Mouse (Mus musculus) adrenal gland, adult 8-10 months (tissue): ENCODE results near the gene Chn2. TPM values are rescaled to one million over a fixed set of nuclear protein-coding genes. Genes with fewer than 3 reads are reported as not detected.

Experiments
- DNase-seq: peaks from one replicate; pipeline ENCODE4 v3.0.0; 2022
- total RNA-seq, 4 experiments: library from RNA; stranded (reverse); gene quantifications; 2 replicates each; pipeline ENCODE4 v1.2.4; 2022

Chn2 gene
- total RNA-seq, 4 experiments from 2014 or later, result 7.1 to 24.4 (median 16.6) TPM

GRCm38 (mm10) chr6:54248354-54249252 lies 209.2 kb downstream of the Chn2 start:
- DNase-seq, result no peak

DNA sequence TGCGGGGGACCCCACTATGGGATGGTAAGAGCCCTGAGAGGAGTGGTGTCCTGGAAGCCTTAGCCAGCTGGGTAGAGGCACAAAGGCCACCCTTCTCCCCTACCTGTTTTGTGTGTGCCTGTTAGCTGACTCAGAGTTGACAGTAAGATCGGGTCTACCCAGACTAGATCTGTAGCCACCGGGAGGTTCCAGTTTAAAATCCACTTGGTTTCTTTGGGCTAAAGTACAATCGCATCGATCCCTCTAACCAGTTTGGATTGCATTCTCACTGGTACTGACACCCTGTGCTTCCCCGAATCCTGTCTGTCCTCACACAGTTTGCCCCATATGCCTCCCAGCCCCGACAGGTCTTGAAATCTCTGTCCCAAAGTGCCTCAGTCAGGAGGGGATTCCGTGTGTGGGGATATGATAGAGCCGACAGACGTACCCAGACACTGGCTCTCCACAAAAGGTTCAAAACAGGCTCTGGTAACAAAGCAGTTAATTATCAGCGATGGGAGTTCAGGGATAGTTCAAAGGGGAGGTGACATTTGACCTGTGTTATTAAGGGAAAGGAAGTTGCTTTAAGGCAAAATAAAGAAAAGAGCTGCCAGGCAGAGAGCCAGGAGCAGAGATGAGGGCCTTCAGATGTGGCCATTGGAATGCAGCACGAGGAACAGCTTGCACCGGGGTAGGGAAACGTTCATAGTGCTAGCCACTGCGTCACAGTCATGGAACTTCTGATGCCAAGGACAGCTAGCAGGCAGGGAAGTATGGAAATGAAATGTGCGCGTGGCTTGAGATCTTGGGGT lies 212.2 kb downstream of the Chn2 start:
- peak; percentile 19 for DNase-seq

- DNase-seq, result peak; percentile 20
These were observed 213.9 kb downstream of the Chn2 start for GRCm38 (mm10) chr6:54253206-54253605.

DNA sequence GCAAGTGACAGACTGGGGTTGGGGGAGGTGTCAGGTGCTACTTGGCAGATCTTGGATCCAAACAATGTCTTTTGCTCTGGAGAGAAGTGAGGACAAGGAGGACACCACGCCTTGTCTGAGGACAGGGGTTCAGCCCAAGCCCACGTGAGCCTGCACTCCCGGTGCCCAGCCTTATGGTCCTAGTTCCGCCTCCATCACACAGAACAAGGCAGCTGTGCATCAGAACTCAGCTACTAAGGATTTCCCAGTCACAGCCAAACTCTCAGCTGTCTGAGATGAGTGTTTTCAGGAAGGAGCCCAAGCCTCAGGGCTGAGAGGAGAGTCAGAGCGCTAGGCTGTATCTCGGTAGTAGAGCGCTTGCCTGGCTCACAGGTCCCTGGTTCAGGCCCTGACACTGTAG lies 214.5 kb downstream of the Chn2 start:
- no peak for DNase-seq

GRCm38 (mm10) chr6:54254759-54255158 lies 215.4 kb downstream of the Chn2 start:
- peak; percentile 13 for DNase-seq

DNA sequence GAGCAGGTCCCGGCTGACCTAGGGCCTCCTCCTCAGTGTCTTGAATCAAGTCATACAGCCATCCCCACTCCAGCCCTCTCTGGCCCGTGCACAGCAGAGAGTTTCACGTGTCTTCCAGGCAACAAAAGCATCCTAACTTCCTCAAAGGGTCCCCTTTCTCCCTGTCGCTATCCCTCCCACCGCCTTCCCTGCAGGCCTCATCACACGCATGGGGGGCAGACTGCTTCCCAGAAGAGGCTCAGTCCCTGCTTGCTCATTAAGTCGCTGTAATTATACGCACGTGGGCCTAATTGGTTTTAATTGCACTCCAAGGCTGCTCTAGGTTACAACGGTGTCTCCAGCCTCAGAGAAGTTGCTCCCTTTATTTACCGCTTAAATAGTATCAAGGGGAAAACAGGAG lies 216.0 kb downstream of the Chn2 start:
- DNase-seq, result no peak

DNA sequence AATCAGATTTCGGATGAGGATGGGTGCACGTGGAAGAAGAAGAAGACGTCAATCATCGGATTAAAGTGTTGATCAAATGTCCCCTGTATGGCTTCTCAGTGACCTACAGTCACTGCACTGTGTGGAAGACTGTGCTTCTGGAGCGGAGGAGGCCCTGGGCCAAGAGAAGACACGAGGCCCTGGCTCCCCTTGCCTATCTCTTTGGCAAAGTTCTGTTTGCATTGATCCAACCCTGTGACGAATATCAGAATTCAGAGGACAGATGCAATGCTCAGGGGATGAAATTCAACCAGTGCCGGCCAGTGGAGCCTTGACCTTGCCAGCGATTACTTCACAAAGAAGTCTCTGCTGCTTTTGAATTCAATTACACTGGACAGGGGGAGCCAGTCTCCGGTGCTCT lies 217.0 kb downstream of the Chn2 start:
- DNase-seq, result peak; percentile 15

GRCm38 (mm10) chr6:54257552-54257951 lies 218.2 kb downstream of the Chn2 start:
- DNase-seq, result no peak

DNA sequence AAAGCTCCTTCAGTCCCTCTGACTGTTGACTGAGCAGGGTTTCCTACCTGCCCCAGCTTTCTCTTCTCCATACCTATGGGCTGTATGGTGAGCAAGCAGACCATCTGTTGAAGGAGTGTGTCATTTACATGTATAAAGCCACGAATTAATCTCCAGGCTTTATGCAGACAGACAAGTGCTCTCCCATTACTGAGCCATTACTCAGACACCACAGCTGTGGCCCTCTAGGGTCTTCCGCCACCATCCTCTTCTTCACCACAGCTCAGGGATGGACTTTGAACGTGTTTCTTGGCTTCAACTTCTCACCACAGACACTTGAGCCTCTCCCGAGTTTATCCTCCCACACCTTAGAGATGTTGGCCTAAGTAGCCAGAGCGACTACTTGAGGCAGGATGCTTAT lies 219.1 kb downstream of the Chn2 start:
- DNase-seq, result no peak

GRCm38 (mm10) chr6:54262732-54263131 lies 223.4 kb downstream of the Chn2 start:
- no peak for DNase-seq

- no peak for DNase-seq
These were observed 224.5 kb downstream of the Chn2 start for GRCm38 (mm10) chr6:54263890-54264289.

DNA sequence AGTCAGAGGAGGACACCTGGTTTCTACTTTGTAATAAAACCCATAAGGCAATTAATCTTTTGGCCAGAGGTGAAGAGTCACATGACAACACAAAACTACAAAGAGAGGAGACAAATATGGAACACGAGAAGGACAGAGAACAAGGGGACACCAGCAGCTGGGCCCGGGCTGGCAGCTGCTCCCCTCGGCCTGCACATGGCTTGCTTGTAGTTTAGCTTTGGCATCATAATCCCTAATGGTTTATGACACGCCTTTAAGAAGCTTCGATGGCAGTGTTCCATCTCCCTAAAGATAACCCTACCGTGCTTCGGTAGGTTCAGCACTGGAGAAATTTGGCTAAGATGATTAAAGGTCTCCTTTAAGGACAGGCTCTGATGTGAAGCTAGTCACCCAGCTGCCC lies 225.2 kb downstream of the Chn2 start:
- no peak for DNase-seq

DNA sequence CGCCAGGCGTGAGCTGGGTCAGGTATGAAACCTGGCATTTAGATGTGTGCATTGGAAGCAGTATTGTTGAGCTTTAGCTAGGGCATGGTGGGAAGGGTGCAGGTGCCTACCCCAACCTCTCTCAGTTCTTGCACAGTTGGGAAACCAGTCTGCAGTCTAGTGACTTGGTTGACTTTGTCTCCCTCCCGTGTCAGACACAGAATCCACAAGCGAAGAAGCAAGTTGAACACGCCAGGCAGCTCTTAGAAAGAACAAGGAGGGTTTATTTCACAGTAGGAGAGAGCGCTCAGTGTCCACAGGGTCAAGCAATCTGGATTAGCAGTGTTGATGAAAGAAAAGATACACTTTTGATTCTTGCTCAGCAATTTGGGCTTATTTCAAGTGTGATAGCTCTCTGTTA lies 226.0 kb downstream of the Chn2 start:
- no peak for DNase-seq

GRCm38 (mm10) chr6:54272556-54273378 lies 233.4 kb downstream of the Chn2 start:
- DNase-seq, result no peak

DNA sequence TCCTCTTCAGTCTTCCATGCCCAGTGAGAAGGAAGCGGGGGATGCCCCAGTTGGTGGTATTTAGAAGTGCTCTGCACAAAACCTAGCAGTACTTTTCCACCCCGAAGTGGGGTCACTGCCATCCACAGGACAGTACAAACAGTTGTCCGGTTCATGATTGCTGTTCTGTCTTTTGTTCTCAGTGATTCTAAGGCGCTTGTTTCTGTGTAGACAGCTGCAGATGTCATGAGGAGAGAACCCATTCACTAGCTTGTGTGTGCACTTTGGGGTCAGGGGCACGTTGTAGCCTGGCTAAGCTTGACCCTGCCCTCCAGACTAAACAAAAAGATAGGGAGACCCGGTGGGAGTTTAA lies 234.0 kb downstream of the Chn2 start:
- no peak for DNase-seq

- no peak for DNase-seq
These were observed 237.9 kb downstream of the Chn2 start for GRCm38 (mm10) chr6:54277234-54277633.

GRCm38 (mm10) chr6:54277828-54278227 lies 238.5 kb downstream of the Chn2 start:
- no peak for DNase-seq

DNA sequence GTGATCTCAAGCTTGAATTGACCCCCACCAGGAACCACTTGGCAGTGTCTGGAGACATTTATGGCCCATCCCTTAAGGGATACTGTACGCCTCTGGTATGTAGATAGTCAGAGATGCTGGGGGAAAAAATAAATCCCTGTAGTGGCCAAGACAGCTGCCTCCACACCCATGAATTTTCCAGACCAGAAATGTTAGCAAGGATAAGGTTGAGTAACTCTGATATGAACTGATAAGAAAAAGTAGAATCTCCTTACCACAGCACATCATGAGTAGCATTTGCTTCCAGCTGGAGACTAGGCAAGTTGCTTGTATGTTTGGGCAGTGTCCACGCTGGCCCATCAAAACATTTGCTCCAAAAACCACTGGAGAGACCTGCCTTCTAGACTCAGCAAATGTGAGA lies 239.3 kb downstream of the Chn2 start:
- no peak for DNase-seq

- no peak for DNase-seq
These were observed 240.0 kb downstream of the Chn2 start for GRCm38 (mm10) chr6:54279391-54279790.

DNA sequence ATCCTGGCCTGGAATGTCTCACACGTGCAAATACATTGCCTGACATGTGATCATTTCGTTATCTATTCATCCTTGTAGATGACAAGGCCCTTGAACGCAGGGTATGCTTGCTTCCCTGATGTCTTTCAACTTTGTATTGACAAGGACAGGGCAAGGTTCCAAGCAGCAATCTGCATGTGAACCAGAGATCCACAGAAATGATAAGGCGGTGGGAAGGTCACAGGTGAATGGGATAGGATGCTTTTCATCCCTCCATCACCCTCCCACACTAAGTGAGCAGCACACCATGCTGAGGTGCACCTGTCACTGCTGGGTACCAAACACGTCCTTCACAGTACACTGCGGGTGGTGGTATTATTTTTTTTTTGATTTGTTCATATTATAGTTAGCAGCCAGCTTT lies 240.9 kb downstream of the Chn2 start:
- DNase-seq, result no peak

- DNase-seq, result no peak
These were observed 243.9 kb downstream of the Chn2 start for GRCm38 (mm10) chr6:54283299-54283698.

DNA sequence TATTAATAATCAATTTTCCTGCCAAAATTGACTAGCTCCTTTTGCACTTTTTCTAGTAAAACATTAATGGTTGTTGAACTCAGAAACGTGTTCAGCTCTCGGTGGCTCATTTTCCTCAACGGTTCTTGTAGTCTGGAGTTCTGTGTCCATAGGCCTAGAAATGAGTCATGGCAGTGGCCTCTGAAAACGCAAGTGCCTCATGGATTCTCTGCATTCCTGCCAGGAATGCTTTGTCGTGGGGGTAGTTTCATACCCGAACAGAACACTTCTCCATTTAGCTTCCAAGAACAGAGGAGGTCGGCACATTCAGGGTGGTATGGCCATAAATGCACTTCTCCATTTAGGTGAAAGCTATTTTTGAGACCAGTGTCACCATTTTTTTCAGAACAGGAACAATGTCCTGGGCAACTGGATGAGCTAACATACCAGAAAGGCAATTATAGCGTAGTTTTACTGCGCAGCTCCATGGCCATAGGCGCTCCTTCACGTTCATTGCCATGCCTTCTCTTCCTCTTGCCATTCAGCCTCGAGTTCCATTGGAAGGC lies 244.9 kb downstream of the Chn2 start:
- no peak for DNase-seq

DNA sequence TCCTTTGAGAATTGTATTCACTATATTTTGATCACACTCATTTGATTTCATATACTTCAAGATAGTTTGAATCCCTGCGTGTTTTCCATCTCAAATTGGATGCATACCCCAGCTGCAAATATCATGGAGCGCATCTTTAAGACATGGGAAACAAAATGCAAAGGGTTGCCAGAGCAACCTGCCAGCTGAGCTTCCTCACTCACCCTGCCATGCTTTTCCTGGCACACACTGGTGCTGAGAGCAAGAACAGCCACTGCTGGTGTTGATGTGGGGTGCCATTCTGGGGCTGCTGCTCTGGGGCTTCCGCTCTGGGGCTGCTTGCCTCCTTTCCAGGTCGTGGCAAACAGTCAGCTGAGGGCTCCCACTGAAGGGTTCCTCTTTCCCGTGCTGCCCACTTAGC lies 247.5 kb downstream of the Chn2 start:
- no peak for DNase-seq
